In genomic region chr5:123931131-123931530, GRCm38 (mm10) we compare ENCODE assay signal across 8 mouse cellular contexts. TPM values are rescaled to one million over a fixed set of nuclear protein-coding genes. Genes with fewer than 3 reads are reported as not detected.
A peak's percentile ranks its signal among the peaks of the same experiment; 100 is the strongest.
DNase-seq lines count a peak whose midpoint lies in the region; ATAC-seq and TF ChIP-seq lines count a peak whose summit lies in the region.

No protein-coding gene starts in this region.

- 49% methylated on average over 13 of the region's 13 CpGs for whole genome bisulfite sequencing in kidney, postnatal 0 days
- 52% methylated on average over 13 of the region's 13 CpGs for WGBS in embryonic facial prominence, embryonic 10.5 days
- 55% methylated on average over 13 of the region's 13 CpGs for WGBS in hindbrain, embryonic 16.5 days
- WGBS in midbrain, postnatal 0 days = 55% methylated on average over 13 of the region's 13 CpGs

- no peak for ATAC-seq in kidney, postnatal 0 days (replicated peaks; ENCODE audit: low FRiP score, low read depth)
- ATAC-seq in hindbrain, embryonic 16.5 days = no peak
- ATAC-seq in midbrain, postnatal 0 days (ENCODE audit: low FRiP score) = no peak

- peak overlapping the region; percentile 86 for H3K4me2 ChIP-seq in kidney, postnatal 0 days (ENCODE audit: low read length)
- H3K4me2 ChIP-seq in hindbrain, embryonic 16.5 days (ENCODE audit: low read length) = peak overlapping the region; percentile 63
- H3K4me2 ChIP-seq in midbrain, postnatal 0 days (ENCODE audit: low read depth, low read length, poor library complexity, severe bottlenecking) = peak overlapping the region; percentile 62

- no peak for DNase-seq in kidney, postnatal 0 days (ENCODE audit: low spot score)
- DNase-seq in kidney, adult 9 months = no peak
- no peak for DNase-seq in embryonic facial prominence, embryonic 10.5 days (ENCODE audit: low spot score)
- no peak for DNase-seq in midbrain, postnatal 0 days (ENCODE audit: low spot score)
- no peak for DNase-seq in cerebellum, adult 9-10 months
- DNase-seq in left cerebral cortex, adult 18-20 months (ENCODE audit: low spot score in 2 of 2) = no peak
- no peak for DNase-seq in gastrocnemius, adult 18-20 months (ENCODE audit: low spot score)

- TF ChIP-seq CTCF in kidney, postnatal 0 days (IDR thresholded peaks at IDR 0.05; ENCODE audit: low read depth) = no peak
- no peak for TF ChIP-seq CTCF in midbrain, postnatal 0 days (IDR thresholded peaks at IDR 0.05)

- H3K4me1 ChIP-seq in kidney, postnatal 0 days (replicated peaks; ENCODE audit: insufficient read depth, low read length) = no peaks in the 10 kb centered on the region
- peaks cover 14% of the 10 kb centered on the region for H3K4me1 ChIP-seq in embryonic facial prominence, embryonic 10.5 days
- H3K4me1 ChIP-seq in hindbrain, embryonic 16.5 days (ENCODE audit: control insufficient read depth, insufficient read depth, low read depth, low read length) = no peaks in the 10 kb centered on the region
- 0 out of 2 replicates have a peak, but pooled peaks cover 2% of the 10 kb centered on the region for H3K4me1 ChIP-seq in midbrain, postnatal 0 days (ENCODE audit: insufficient read depth, low read length)

- H3K36me3 ChIP-seq in kidney, postnatal 0 days (ENCODE audit: insufficient read depth, low read length) = peaks cover 16% of the 10 kb centered on the region; the same call in 1 of the 2 replicates
- peaks cover 39% of the 10 kb centered on the region for H3K36me3 ChIP-seq in embryonic facial prominence, embryonic 10.5 days (replicated peaks)
- H3K36me3 ChIP-seq in hindbrain, embryonic 16.5 days (ENCODE audit: control insufficient read depth, insufficient read depth, low read length) = peaks cover 17% of the 10 kb centered on the region
- H3K36me3 ChIP-seq in midbrain, postnatal 0 days (ENCODE audit: insufficient read depth, low read length) = peaks cover 10% of the 10 kb centered on the region

- peak overlapping the region; percentile 93 for H3K9ac ChIP-seq in kidney, postnatal 0 days (ENCODE audit: low read depth, low read length)
- peak overlapping the region; percentile 95 for H3K9ac ChIP-seq in hindbrain, embryonic 16.5 days (ENCODE audit: low read depth, low read length)
- H3K9ac ChIP-seq in midbrain, postnatal 0 days (replicated peaks; ENCODE audit: low read length, poor library complexity, severe bottlenecking) = peak overlapping the region; percentile 88

- H3K4me3 ChIP-seq in kidney, postnatal 0 days (replicated peaks; ENCODE audit: low read depth, low read length) = peak overlapping the region; percentile 81
- H3K4me3 ChIP-seq in embryonic facial prominence, embryonic 10.5 days = peak overlapping the region; percentile 91
- peak overlapping the region; percentile 81 for H3K4me3 ChIP-seq in hindbrain, embryonic 16.5 days (ENCODE audit: low read length)
- H3K4me3 ChIP-seq in midbrain, postnatal 0 days (ENCODE audit: low read depth, low read length) = peak overlapping the region; percentile 79

- peak overlapping the region; percentile 85 for H3K27ac ChIP-seq in kidney, postnatal 0 days
- peak overlapping the region; percentile 98 for H3K27ac ChIP-seq in embryonic facial prominence, embryonic 10.5 days (replicated peaks)
- no peak overlapping the region for H3K27ac ChIP-seq in hindbrain, embryonic 16.5 days (ENCODE audit: low read depth, low read length)
- peak overlapping the region; percentile 76; the same call in 1 of the 2 replicates for H3K27ac ChIP-seq in midbrain, postnatal 0 days (ENCODE audit: low read depth, low read length)

- no peaks in the 10 kb centered on the region for H3K27me3 ChIP-seq in kidney, postnatal 0 days (ENCODE audit: insufficient read depth, low read length)
- H3K27me3 ChIP-seq in embryonic facial prominence, embryonic 10.5 days (replicated peaks; ENCODE audit: low read depth, poor library complexity, severe bottlenecking) = no peaks in the 10 kb centered on the region
- H3K27me3 ChIP-seq in hindbrain, embryonic 16.5 days (replicated peaks; ENCODE audit: control insufficient read depth, insufficient read depth, low read length) = no peaks in the 10 kb centered on the region
- H3K27me3 ChIP-seq in midbrain, postnatal 0 days (ENCODE audit: insufficient read depth, low read length) = no peaks in the 10 kb centered on the region

- no peaks in the 10 kb centered on the region for H3K9me3 ChIP-seq in kidney, postnatal 0 days (replicated peaks; ENCODE audit: low read length)
- no peaks in the 10 kb centered on the region for H3K9me3 ChIP-seq in embryonic facial prominence, embryonic 10.5 days
- H3K9me3 ChIP-seq in hindbrain, embryonic 16.5 days (ENCODE audit: control insufficient read depth, low read length) = no peaks in the 10 kb centered on the region
- H3K9me3 ChIP-seq in midbrain, postnatal 0 days (ENCODE audit: low read length) = no peaks in the 10 kb centered on the region

RNA-seq across cellular contexts. Expression of gene Ccdc62, which starts 0.7 kb away (rescaled TPM):
- polyA plus RNA-seq in kidney, postnatal 0 days (2015; fragmentation: Nextera tagmentation; extraction: Ambion mirVana) = 6.4 and 7.1 TPM in 2 replicates
- polyA plus RNA-seq in embryonic facial prominence, embryonic 10.5 days (2016; fragmentation: Nextera tagmentation; extraction: Ambion mirVana) = 5.0 and 5.9 TPM in 2 replicates
- polyA plus RNA-seq in hindbrain, embryonic 16.5 days (2015; fragmentation: Nextera tagmentation; extraction: Ambion mirVana) = 4.2 and 5.7 TPM in 2 replicates
- total RNA-seq in midbrain, postnatal 0 days (2014; rRNA removed) = 0.27 and 9.8 TPM in 2 replicates
- polyA plus RNA-seq in midbrain, postnatal 0 days (2015; fragmentation: Nextera tagmentation; extraction: Ambion mirVana) = 2.9 and 3.8 TPM in 2 replicates
- 1 to 10 TPM; 2.5 to 2.7 TPM for total RNA-seq in left cerebral cortex, adult 18-20 months (2021)
- 1 to 10 TPM; 1.4 to 1.6 TPM for total RNA-seq in gastrocnemius, adult 18-20 months (2021)

RNA-seq across cellular contexts. Expression of gene Gm43518, which starts 3.9 kb away (rescaled TPM):
- polyA plus RNA-seq in kidney, postnatal 0 days (2015; fragmentation: Nextera tagmentation; extraction: Ambion mirVana) = 1.0 and 1.6 TPM in 2 replicates
- 2.0 TPM in 2 replicates for polyA plus RNA-seq in embryonic facial prominence, embryonic 10.5 days (2016; fragmentation: Nextera tagmentation; extraction: Ambion mirVana)
- 3.7 and 4.9 TPM in 2 replicates for polyA plus RNA-seq in hindbrain, embryonic 16.5 days (2015; fragmentation: Nextera tagmentation; extraction: Ambion mirVana)
- 6.0 TPM in 1 of 2 replicates, not detected in the other for total RNA-seq in midbrain, postnatal 0 days (2014; rRNA removed)
- 2.7 and 2.8 TPM in 2 replicates for polyA plus RNA-seq in midbrain, postnatal 0 days (2015; fragmentation: Nextera tagmentation; extraction: Ambion mirVana)
- total RNA-seq in left cerebral cortex, adult 18-20 months (2021) = 1 to 10 TPM in 1 of 2 experiments, under 1 TPM in 1; 0.80 to 1.1 TPM
- total RNA-seq in gastrocnemius, adult 18-20 months (2021) = not detected

RNA-seq across cellular contexts. Expression of gene Denr, which starts 24.2 kb away (rescaled TPM):
- polyA plus RNA-seq in kidney, postnatal 0 days (2015; fragmentation: Nextera tagmentation; extraction: Ambion mirVana) = 128 and 133 TPM in 2 replicates
- polyA plus RNA-seq in embryonic facial prominence, embryonic 10.5 days (2016; fragmentation: Nextera tagmentation; extraction: Ambion mirVana) = 180 and 184 TPM in 2 replicates
- polyA plus RNA-seq in hindbrain, embryonic 16.5 days (2015; fragmentation: Nextera tagmentation; extraction: Ambion mirVana) = 105 and 112 TPM in 2 replicates
- total RNA-seq in midbrain, postnatal 0 days (2014; rRNA removed) = 13.8 and 25.4 TPM in 2 replicates
- 130 and 158 TPM in 2 replicates for polyA plus RNA-seq in midbrain, postnatal 0 days (2015; fragmentation: Nextera tagmentation; extraction: Ambion mirVana)
- 10 to 100 TPM; 68.1 to 74.0 TPM for total RNA-seq in left cerebral cortex, adult 18-20 months (2021)
- 10 to 100 TPM; 48.6 to 59.9 TPM for total RNA-seq in gastrocnemius, adult 18-20 months (2021)

RNA-seq across cellular contexts. Expression of gene Hip1r, which starts 42.3 kb away (rescaled TPM):
- polyA plus RNA-seq in kidney, postnatal 0 days (2015; fragmentation: Nextera tagmentation; extraction: Ambion mirVana) = 24.8 and 28.4 TPM in 2 replicates
- 8.5 and 10.7 TPM in 2 replicates for polyA plus RNA-seq in embryonic facial prominence, embryonic 10.5 days (2016; fragmentation: Nextera tagmentation; extraction: Ambion mirVana)
- 34.3 and 35.3 TPM in 2 replicates for polyA plus RNA-seq in hindbrain, embryonic 16.5 days (2015; fragmentation: Nextera tagmentation; extraction: Ambion mirVana)
- total RNA-seq in midbrain, postnatal 0 days (2014; rRNA removed) = 42.9 and 45.4 TPM in 2 replicates
- 25.8 and 30.8 TPM in 2 replicates for polyA plus RNA-seq in midbrain, postnatal 0 days (2015; fragmentation: Nextera tagmentation; extraction: Ambion mirVana)
- total RNA-seq in left cerebral cortex, adult 18-20 months (2021) = 10 to 100 TPM; 66.5 to 67.7 TPM
- 10 to 100 TPM in 1 of 2 experiments, 1 to 10 TPM in 1; 9.4 to 19.6 TPM for total RNA-seq in gastrocnemius, adult 18-20 months (2021)

RNA-seq across cellular contexts. Expression of gene Hcar1, which starts 51.3 kb away (rescaled TPM):
- 3.3 and 3.6 TPM in 2 replicates for polyA plus RNA-seq in kidney, postnatal 0 days (2015; fragmentation: Nextera tagmentation; extraction: Ambion mirVana)
- 0.09 TPM in 2 replicates for polyA plus RNA-seq in embryonic facial prominence, embryonic 10.5 days (2016; fragmentation: Nextera tagmentation; extraction: Ambion mirVana)
- 0.91 and 0.94 TPM in 2 replicates for polyA plus RNA-seq in hindbrain, embryonic 16.5 days (2015; fragmentation: Nextera tagmentation; extraction: Ambion mirVana)
- total RNA-seq in midbrain, postnatal 0 days (2014; rRNA removed) = 1.1 and 1.9 TPM in 2 replicates
- 0.64 and 0.71 TPM in 2 replicates for polyA plus RNA-seq in midbrain, postnatal 0 days (2015; fragmentation: Nextera tagmentation; extraction: Ambion mirVana)
- 1 to 10 TPM; 1.7 to 2.2 TPM for total RNA-seq in left cerebral cortex, adult 18-20 months (2021)
- under 1 TPM; 0.21 to 0.36 TPM for total RNA-seq in gastrocnemius, adult 18-20 months (2021)
